Mouse (Mus musculus) neural tube, embryonic 11.5 days (tissue): ENCODE data around the gene Fas. TPM values are rescaled to one million over a fixed set of nuclear protein-coding genes. Genes with fewer than 3 reads are reported as not detected.

Experiments
- ATAC-seq: fragments of 200-750 bp; cut with Nextera tagmentation; 2 replicates; pipeline ENCODE4 v1.8.0; 2017; ENCODE audit warnings: moderate number of reproducible peaks, mild to moderate bottlenecking, moderate TSS enrichment, moderate library complexity; ENCODE audit not compliant: insufficient read depth, low FRiP score, low TSS enrichment
- DNase-seq: peaks from one replicate; pipeline ENCODE4 v3.0.0-alpha.2; 2015; ENCODE audit warnings: low spot score
- H3K27ac ChIP-seq: fragments of 300-500 bp; sonication (generic); 2 replicates; pipeline ENCODE4 v1.5.1; 2014; ENCODE audit warnings: low read depth, mild to moderate bottlenecking, low read length
- H3K27me3 ChIP-seq: fragments of 300-500 bp; sonication (generic); 2 replicates; pipeline ENCODE4 v1.6.1; 2014; ENCODE audit warnings: mild to moderate bottlenecking, low read length, mixed read lengths; ENCODE audit not compliant: control insufficient read depth, insufficient read depth
- H3K36me3 ChIP-seq: fragments of 300-500 bp; sonication (generic); 2 replicates; pipeline ENCODE4 v1.6.1; 2014; ENCODE audit warnings: mild to moderate bottlenecking, low read length, moderate library complexity, mixed read lengths; ENCODE audit not compliant: control insufficient read depth, insufficient read depth
- H3K4me1 ChIP-seq: fragments of 300-500 bp; sonication (generic); 2 replicates; pipeline ENCODE4 v1.6.1; 2014; ENCODE audit warnings: low read length, mixed read lengths; ENCODE audit not compliant: control insufficient read depth, insufficient read depth
- H3K4me2 ChIP-seq: fragments of 300-500 bp; sonication (generic); 2 replicates; pipeline ENCODE4 v1.6.1; 2014; ENCODE audit warnings: low read depth, mild to moderate bottlenecking, moderate library complexity
- H3K4me3 ChIP-seq: fragments of 300-500 bp; sonication (generic); 2 replicates; pipeline ENCODE4 v1.5.1; 2014; ENCODE audit warnings: low read depth, low read length
- H3K9ac ChIP-seq: fragments of 300-500 bp; sonication (generic); 2 replicates; pipeline ENCODE4 v1.6.1; 2014; ENCODE audit warnings: mild to moderate bottlenecking, low read length
- H3K9me3 ChIP-seq: fragments of 300-500 bp; sonication (generic); 2 replicates; pipeline ENCODE4 v1.6.1; 2016; ENCODE audit warnings: low read length; ENCODE audit not compliant: control insufficient read depth
- WGBS: fragments of 180-500 bp; shearing (Covaris S2); extraction: QIAGEN DNeasy Blood & Tissue Kit; methylation state at CpG from one replicate; pipeline ENCODE4 v1.1.7; 2014; 5-methylcytosine and 5-hydroxymethylcytosine counted together
- polyA plus RNA-seq: library from polyadenylated mRNA; unstranded; fragments of >200 nt; fragmentation: Nextera tagmentation; extraction: Ambion mirVana; gene quantifications from 2 replicates; pipeline ENCODE4 v1.2.1, GENCODE M21; 2014

Gene Fas
- polyA plus RNA-seq, 1 experiment from 2014 or later, result 0.76 TPM

GRCm38 (mm10) chr19:34270824-34271464 is 19.5 kb upstream of the Fas start:
- WGBS, result 94% methylated on average over 13 of the region's 13 CpGs
- no peak overlapping the region for H3K9ac ChIP-seq
- no peaks in the 10 kb centered on the region for H3K9me3 ChIP-seq
- no peaks in the 10 kb centered on the region for H3K4me1 ChIP-seq
- no peak overlapping the region for H3K27ac ChIP-seq
- no peaks in the 10 kb centered on the region for H3K27me3 ChIP-seq
- ATAC-seq, result no peak
- no peak for DNase-seq
- H3K36me3 ChIP-seq, result no peaks in the 10 kb centered on the region
- H3K4me3 ChIP-seq, result no peak overlapping the region
- no peak overlapping the region for H3K4me2 ChIP-seq

GRCm38 (mm10) chr19:34273073-34273472 is 17.4 kb upstream of the Fas start:
- no peak overlapping the region for H3K4me2 ChIP-seq
- no peaks in the 10 kb centered on the region for H3K36me3 ChIP-seq
- no peak overlapping the region for H3K4me3 ChIP-seq
- ATAC-seq (no peak), DNase-seq (no peak)
- no peak overlapping the region for H3K9ac ChIP-seq
- no peaks in the 10 kb centered on the region for H3K27me3 ChIP-seq
- no peak overlapping the region for H3K27ac ChIP-seq
- 94% methylated on average over 1 of the region's 1 CpGs for WGBS
- no peaks in the 10 kb centered on the region for H3K9me3 ChIP-seq
- no peaks in the 10 kb centered on the region for H3K4me1 ChIP-seq

DNA sequence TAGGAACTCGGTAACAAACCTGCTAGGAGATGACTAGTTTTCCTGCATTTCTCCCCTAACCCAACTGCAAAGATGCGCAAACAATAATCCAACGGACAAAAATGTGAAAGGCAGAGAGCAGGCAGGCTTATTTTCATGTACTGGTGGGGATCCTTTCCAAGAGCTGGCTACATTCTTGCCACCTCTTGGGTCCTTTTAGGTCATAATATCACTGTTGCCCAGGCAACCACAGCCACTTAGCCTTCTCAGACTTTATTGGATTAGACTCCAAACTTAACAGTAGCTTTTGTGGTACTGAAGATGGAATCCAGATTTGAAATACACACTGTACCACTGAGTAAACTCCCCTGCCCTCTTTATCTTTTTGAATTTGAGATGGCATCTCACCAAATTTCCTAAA is 12.4 kb upstream of the Fas start:
- Histone ChIP-seq H3K9me3 (no peaks in the 10 kb centered on the region), H3K27me3 (no peaks in the 10 kb centered on the region), H3K4me2 (no peak overlapping the region), H3K27ac (no peak overlapping the region), H3K4me1 (no peaks in the 10 kb centered on the region), H3K9ac (no peak overlapping the region), H3K36me3 (no peaks in the 10 kb centered on the region), H3K4me3 (no peak overlapping the region)
- ATAC-seq (no peak), DNase-seq (no peak)
- 90% methylated on average over 3 of the region's 3 CpGs for WGBS

- 90% methylated on average over 6 of the region's 6 CpGs for WGBS
- no peak overlapping the region for H3K4me2 ChIP-seq
- H3K27me3 ChIP-seq, result no peaks in the 10 kb centered on the region
- ATAC-seq (no peak), DNase-seq (no peak)
- H3K36me3 ChIP-seq, result no peaks in the 10 kb centered on the region
- no peaks in the 10 kb centered on the region for H3K4me1 ChIP-seq
- H3K9me3 ChIP-seq, result no peaks in the 10 kb centered on the region
- H3K9ac ChIP-seq, result no peak overlapping the region
- no peak overlapping the region for H3K27ac ChIP-seq
- no peak overlapping the region for H3K4me3 ChIP-seq
Measured at GRCm38 (mm10) chr19:34283614-34284013, 6.9 kb upstream of the Fas start.

DNA sequence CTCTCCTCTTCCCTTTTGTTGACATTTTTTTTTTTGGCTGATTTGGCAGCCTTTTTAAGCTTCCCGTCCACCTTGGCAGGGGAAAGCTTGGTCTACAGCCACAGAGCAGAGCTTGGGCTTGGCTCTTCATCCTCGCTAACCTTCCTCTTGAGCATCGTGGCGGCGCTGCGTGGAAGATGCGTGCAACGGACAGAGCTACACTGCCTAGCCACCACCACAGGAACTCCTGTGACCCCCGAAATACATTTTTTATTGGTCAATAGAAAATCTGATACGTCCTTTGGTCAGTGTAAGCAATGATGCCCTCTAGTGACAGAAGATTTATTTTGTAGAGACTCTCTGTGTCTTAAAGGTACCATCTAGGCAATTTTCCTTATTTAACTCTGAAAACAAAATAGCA is 6.1 kb upstream of the Fas start:
- Histone ChIP-seq H3K4me2 (no peak overlapping the region), H3K36me3 (no peaks in the 10 kb centered on the region), H3K4me1 (no peaks in the 10 kb centered on the region), H3K27me3 (no peaks in the 10 kb centered on the region), H3K9ac (no peak overlapping the region), H3K9me3 (no peaks in the 10 kb centered on the region), H3K4me3 (no peak overlapping the region), H3K27ac (no peak overlapping the region)
- no peak for DNase-seq
- WGBS, result 67% methylated on average over 10 of the region's 10 CpGs
- no peak for ATAC-seq

- ATAC-seq (no peak), DNase-seq (no peak)
- no peaks in the 10 kb centered on the region for H3K36me3 ChIP-seq
- no peak overlapping the region for H3K27ac ChIP-seq
- no peaks in the 10 kb centered on the region for H3K9me3 ChIP-seq
- 52% methylated on average over 2 of the region's 2 CpGs for WGBS
- H3K4me2 ChIP-seq, result no peak overlapping the region
- H3K27me3 ChIP-seq, result no peaks in the 10 kb centered on the region
- H3K4me1 ChIP-seq, result no peaks in the 10 kb centered on the region
- no peak overlapping the region for H3K4me3 ChIP-seq
- H3K9ac ChIP-seq, result no peak overlapping the region
Measured at GRCm38 (mm10) chr19:34284826-34285225, 5.6 kb upstream of the Fas start.

DNA sequence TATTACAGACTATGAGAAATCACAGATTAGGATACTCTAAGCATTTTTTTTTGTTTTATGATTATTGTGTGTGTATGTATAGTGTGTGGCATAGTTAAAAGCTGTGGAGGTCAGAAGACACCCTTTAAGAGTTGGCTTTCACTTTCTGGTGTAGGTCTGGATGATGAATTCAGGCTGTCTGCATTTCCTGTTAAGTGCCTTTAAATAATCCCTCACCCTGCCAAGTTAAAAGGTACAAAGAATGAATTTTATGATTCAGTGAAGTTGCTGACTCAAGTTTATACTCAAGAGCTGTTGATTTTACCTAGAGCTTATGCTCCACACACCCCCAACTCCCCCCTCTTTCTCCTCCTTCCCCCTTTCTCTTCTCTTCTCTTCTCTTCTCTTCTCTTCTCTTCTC is 3.2 kb upstream of the Fas start:
- H3K4me1 ChIP-seq, result no peaks in the 10 kb centered on the region
- no peak overlapping the region for H3K27ac ChIP-seq
- ATAC-seq, result no peak
- no peaks in the 10 kb centered on the region for H3K36me3 ChIP-seq
- no peaks in the 10 kb centered on the region for H3K27me3 ChIP-seq
- H3K4me2 ChIP-seq, result no peak overlapping the region
- H3K9me3 ChIP-seq, result no peaks in the 10 kb centered on the region
- no peak overlapping the region for H3K4me3 ChIP-seq
- DNase-seq, result no peak
- no peak overlapping the region for H3K9ac ChIP-seq

DNA sequence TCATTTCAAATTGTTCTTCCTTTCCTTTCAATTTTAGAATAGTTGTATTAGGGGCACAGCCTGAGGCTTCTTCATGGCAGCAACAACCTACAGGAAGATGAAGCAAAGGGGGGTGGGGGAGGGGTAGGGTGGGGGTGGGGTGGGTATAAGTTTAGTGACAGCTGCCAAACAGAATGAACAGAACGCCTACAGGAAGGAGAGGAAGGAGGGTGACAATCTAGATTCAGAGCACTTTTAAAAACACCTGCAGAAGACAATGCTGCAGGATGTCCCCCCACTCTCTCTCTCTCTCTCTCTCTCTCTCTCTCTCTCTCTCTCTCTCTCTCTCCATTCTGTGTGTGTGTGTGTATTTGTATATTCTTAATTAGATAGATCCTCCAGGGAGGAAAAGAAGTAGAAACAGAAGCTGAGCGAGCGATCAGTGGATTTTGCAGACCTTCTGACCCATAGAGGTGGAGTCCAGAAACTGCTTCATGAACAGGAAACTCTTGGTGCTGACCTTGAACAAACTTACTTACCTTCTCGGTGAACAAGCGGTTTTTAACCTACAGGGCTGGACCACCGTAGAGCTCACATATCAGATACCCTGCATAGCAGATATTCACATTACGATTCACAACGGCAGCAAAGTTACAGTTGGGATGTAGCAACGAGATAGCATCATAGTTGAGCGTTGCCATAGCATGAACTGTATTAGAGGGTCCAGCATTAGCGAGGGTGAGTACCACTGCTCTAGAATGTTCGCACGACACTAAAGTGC is 2.6 kb upstream of the Fas start:
- ATAC-seq, result no peak
- no peaks in the 10 kb centered on the region for H3K27me3 ChIP-seq
- H3K4me1 ChIP-seq, result no peaks in the 10 kb centered on the region
- no peak for DNase-seq
- H3K36me3 ChIP-seq, result no peaks in the 10 kb centered on the region
- H3K9me3 ChIP-seq, result no peaks in the 10 kb centered on the region
- WGBS, result 88% methylated on average over 13 of the region's 13 CpGs
- no peak overlapping the region for H3K27ac ChIP-seq
- no peak overlapping the region for H3K9ac ChIP-seq
- no peak overlapping the region for H3K4me2 ChIP-seq
- H3K4me3 ChIP-seq, result no peak overlapping the region

DNA sequence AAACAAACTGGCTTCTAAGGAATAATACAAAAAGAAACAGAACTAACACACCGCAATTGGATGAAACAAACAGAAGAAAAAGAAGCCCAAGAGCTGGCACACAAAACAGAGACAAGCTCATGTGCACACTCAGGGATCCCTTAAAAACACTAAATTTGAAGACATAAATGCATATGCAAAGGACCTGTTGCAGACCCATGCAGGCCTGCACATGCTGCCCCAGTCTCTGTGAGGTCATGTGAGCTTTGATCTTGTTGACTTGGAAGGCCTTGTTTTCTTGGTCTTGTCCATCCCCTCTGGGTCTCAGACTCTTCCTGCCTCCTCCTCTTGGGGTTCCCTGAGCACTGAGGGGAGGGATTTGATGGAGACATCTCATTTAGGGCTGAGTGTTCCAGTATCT is 1.8 kb upstream of the Fas start:
- DNase-seq, result no peak
- 100% methylated on average over 1 of the region's 1 CpGs for WGBS
- no peaks in the 10 kb centered on the region for H3K36me3 ChIP-seq
- no peaks in the 10 kb centered on the region for H3K4me1 ChIP-seq
- H3K4me3 ChIP-seq, result no peak overlapping the region
- no peak overlapping the region for H3K9ac ChIP-seq
- H3K4me2 ChIP-seq, result no peak overlapping the region
- no peaks in the 10 kb centered on the region for H3K27me3 ChIP-seq
- no peaks in the 10 kb centered on the region for H3K9me3 ChIP-seq
- ATAC-seq, result no peak
- no peak overlapping the region for H3K27ac ChIP-seq
